Comparison of ENCODE assay signal across 17 mouse cellular contexts in genomic region chr14:24458191-24458590, GRCm38 (mm10).
"Had no signal": no experiment of that assay in that cellular context is flagged by ENCODE, and none has a peak within 500 bp of the region (broad histone marks: within the 10 kb centered on the region; RNA-seq: fewer than 3 reads in every experiment).

No protein-coding gene starts in this region.

- DNase-seq: retina, postnatal 1 day; right cerebral cortex, adult 18-20 months; right cerebral cortex, postnatal 14 days; right cerebral cortex, postnatal 25 days; right cerebral cortex, postnatal 4 days; spleen, adult 18-20 months; thymus, adult 18-20 months; thymus, adult 2 months; thymus, postnatal 14 days; thymus, postnatal 25 days; thymus, postnatal 36 days; thymus, postnatal 4 days had no signal

- H3K27ac ChIP-seq: neural tube, embryonic 12.5 days; neural tube, embryonic 13.5 days; neural tube, embryonic 15.5 days; stomach, embryonic 15.5 days; stomach, postnatal 0 days had no signal

- H3K4me2 ChIP-seq: neural tube, embryonic 12.5 days; neural tube, embryonic 13.5 days; neural tube, embryonic 15.5 days; stomach, embryonic 15.5 days had no signal

- H3K9me3 ChIP-seq: neural tube, embryonic 12.5 days; neural tube, embryonic 13.5 days; neural tube, embryonic 15.5 days; stomach, embryonic 15.5 days had no signal

- H3K27me3 ChIP-seq: neural tube, embryonic 12.5 days; neural tube, embryonic 13.5 days; neural tube, embryonic 15.5 days; stomach, embryonic 15.5 days had no signal

- H3K9ac ChIP-seq: neural tube, embryonic 12.5 days; neural tube, embryonic 13.5 days; neural tube, embryonic 15.5 days; stomach, embryonic 15.5 days had no signal

- H3K4me3 ChIP-seq: neural tube, embryonic 12.5 days; neural tube, embryonic 13.5 days; neural tube, embryonic 15.5 days; stomach, embryonic 15.5 days had no signal

- H3K4me1 ChIP-seq: neural tube, embryonic 12.5 days; neural tube, embryonic 13.5 days; neural tube, embryonic 15.5 days; stomach, embryonic 15.5 days had no signal
